Mouse (Mus musculus) mouse trophoblast stem cell (cell line): ENCODE results near the gene Adamtsl2.

Source experiments
- in situ Hi-C, 2 experiments: fragments of 300-500 bp; cut with MseI, MboI; formaldehyde crosslinking; loops; 2 replicates in 1 of 2; 3 replicates in 1 of 2; pipeline ENCODE4 v1.15.1; 2025

Adamtsl2 gene

GRCm38 (mm10) chr2:27073407-27073806 is 5.8 kb upstream of the Adamtsl2 start:
- in situ Hi-C loops: loop anchor here in 1 of 2 experiments (10.0 kb wide), 1 partner anchor 161 kb away; no protein-coding TSS in a partner anchor

GRCm38 (mm10) chr2:27074804-27075203 is 4.4 kb upstream of the Adamtsl2 start:
- in situ Hi-C loops: loop anchor here in 1 of 2 experiments (10.0 kb wide), 1 partner anchor 160 kb away; no protein-coding TSS in a partner anchor

GRCm38 (mm10) chr2:27075485-27075884 is 3.7 kb upstream of the Adamtsl2 start:
- in situ Hi-C loops: loop anchor here in 1 of 2 experiments (10.0 kb wide), 1 partner anchor 159 kb away; no protein-coding TSS in a partner anchor

- in situ Hi-C loops: loop anchor here in 1 of 2 experiments (10.0 kb wide), 1 partner anchor 157 kb away; no protein-coding TSS in a partner anchor
Observed at GRCm38 (mm10) chr2:27077655-27078244, 1.4 kb upstream of the Adamtsl2 start.

- in situ Hi-C loops: loop anchor here in 1 of 2 experiments (10.0 kb wide), 1 partner anchor 156 kb away; no protein-coding TSS in a partner anchor
Observed at GRCm38 (mm10) chr2:27078312-27078711, 867 bp upstream of the Adamtsl2 start.

GRCm38 (mm10) chr2:27079649-27080048 is 470 bp downstream of the Adamtsl2 start:
- in situ Hi-C loops: loop anchor here in 1 of 2 experiments (10.0 kb wide), 1 partner anchor 155 kb away; no protein-coding TSS in a partner anchor

GRCm38 (mm10) chr2:27083761-27084475 is 4.7 kb downstream of the Adamtsl2 start:
- in situ Hi-C loops: no loop called here

- in situ Hi-C loops: no loop called here
Observed at GRCm38 (mm10) chr2:27084963-27085362, 5.8 kb downstream of the Adamtsl2 start.

- in situ Hi-C loops: no loop called here
Observed at GRCm38 (mm10) chr2:27085801-27086200, 6.6 kb downstream of the Adamtsl2 start.

GRCm38 (mm10) chr2:27086483-27087010 is 7.4 kb downstream of the Adamtsl2 start:
- in situ Hi-C loops: no loop called here

GRCm38 (mm10) chr2:27087581-27087980 is 8.4 kb downstream of the Adamtsl2 start:
- in situ Hi-C loops: no loop called here

- in situ Hi-C loops: no loop called here
Observed at GRCm38 (mm10) chr2:27088071-27088644, 9.0 kb downstream of the Adamtsl2 start.

GRCm38 (mm10) chr2:27088700-27089099 is 9.5 kb downstream of the Adamtsl2 start:
- in situ Hi-C loops: no loop called here

- in situ Hi-C loops: no loop called here
Observed at GRCm38 (mm10) chr2:27089238-27089637, 10.1 kb downstream of the Adamtsl2 start.

GRCm38 (mm10) chr2:27095178-27095577 is 16.0 kb downstream of the Adamtsl2 start:
- in situ Hi-C loops: no loop called here

GRCm38 (mm10) chr2:27096341-27096981 is 17.3 kb downstream of the Adamtsl2 start:
- in situ Hi-C loops: no loop called here

- in situ Hi-C loops: no loop called here
Observed at GRCm38 (mm10) chr2:27097241-27097656, 18.1 kb downstream of the Adamtsl2 start.

- in situ Hi-C loops: no loop called here
Observed at GRCm38 (mm10) chr2:27097776-27098175, 18.6 kb downstream of the Adamtsl2 start.

- in situ Hi-C loops: no loop called here
Observed at GRCm38 (mm10) chr2:27103554-27103953, 24.4 kb downstream of the Adamtsl2 start.

GRCm38 (mm10) chr2:27106816-27107215 is 27.6 kb downstream of the Adamtsl2 start:
- in situ Hi-C loops: no loop called here

- in situ Hi-C loops: no loop called here
Observed at GRCm38 (mm10) chr2:27108144-27108543, 29.0 kb downstream of the Adamtsl2 start.

- in situ Hi-C loops: no loop called here
Observed at GRCm38 (mm10) chr2:27109052-27109451, 29.9 kb downstream of the Adamtsl2 start.
